Mouse (Mus musculus) G1E (cell line): ENCODE data around the gene Rex1bd. TPM values are rescaled to one million over a fixed set of nuclear protein-coding genes. Genes with fewer than 3 reads are reported as not detected.

Source experiments
- ATAC-seq: 2 replicates; pipeline ENCODE4 v1.8.0; 2016; ENCODE audit warnings: mild to moderate bottlenecking; ENCODE audit not compliant: insufficient number of reproducible peaks, poor library complexity, low FRiP score, severe bottlenecking; ENCODE audit errors: extremely low read depth
- DNase-seq: peaks from one replicate; pipeline ENCODE4 v3.0.0; 2012; ENCODE audit warnings: low spot score
- H3K27me3 ChIP-seq: 2 replicates; pipeline ENCODE4 v1.6.1; 2012; ENCODE audit warnings: mild to moderate bottlenecking, low read length, inconsistent platforms; ENCODE audit not compliant: insufficient read depth
- H3K36me3 ChIP-seq: replicated peaks from 2 replicates; pipeline ENCODE3; 2012; ENCODE audit warnings: mild to moderate bottlenecking, inconsistent platforms
- H3K4me1 ChIP-seq: 2 replicates; pipeline ENCODE4 v1.6.1; 2012; ENCODE audit warnings: low read depth, low read length, inconsistent platforms, mixed read lengths; ENCODE audit not compliant: insufficient read depth
- H3K4me3 ChIP-seq: 2 replicates; pipeline ENCODE4 v1.5.1; 2012; ENCODE audit warnings: low read depth, mild to moderate bottlenecking, inconsistent platforms, low read length, moderate library complexity, mixed read lengths
- H3K9me3 ChIP-seq: replicated peaks from 2 replicates; pipeline ENCODE4 v1.6.1; 2012; ENCODE audit warnings: inconsistent platforms
- CTCF ChIP-seq: IDR thresholded peaks from 2 replicates; pipeline ENCODE4 v1.5.1; 2012; ENCODE audit warnings: low read depth, low read length, inconsistent platforms, mixed read lengths
- GATA1 ChIP-seq: IDR thresholded peaks from 2 replicates; pipeline ENCODE4 v1.6.1; 2012; ENCODE audit warnings: borderline replicate concordance, low read length, inconsistent platforms, mixed read lengths
- GATA2 ChIP-seq: IDR thresholded peaks from 2 replicates; pipeline ENCODE4 v1.6.1; 2012; ENCODE audit warnings: low read depth, low read length, inconsistent platforms, borderline replicate concordance
- POLR2AphosphoS5 ChIP-seq: IDR thresholded peaks from 2 replicates; pipeline ENCODE4 v1.6.1; 2012; ENCODE audit warnings: low read depth, low read length, inconsistent platforms; ENCODE audit not compliant: insufficient replicate concordance
- TAL1 ChIP-seq: conservative IDR thresholded peaks from 2 replicates; pipeline ENCODE4 v1.6.1; 2012; ENCODE audit warnings: low read depth, low read length, inconsistent platforms, mixed read lengths
- polyA plus RNA-seq: library from polyadenylated mRNA; stranded (reverse); fragments of >175 nt; gene quantifications from 2 replicates; pipeline ENCODE4 v1.2.3, GENCODE M21; 2012
- total RNA-seq, 2 experiments: library from RNA; stranded (forward) in 1 of 2; stranded (reverse) in 1 of 2; fragments of 200-1000 nt in 1 of 2; fragments of >200 nt in 1 of 2; fragmentation: Nextera tagmentation in 1 of 2; gene quantifications; 2 replicates each; pipeline ENCODE4 v1.2.3; 2014 to 2017

Rex1bd gene
- total and polyA plus RNA-seq, 3 experiments, result 44.2 to 187 (median 86.9) TPM

GRCm38 (mm10) chr8:70476333-70477268 is 30.0 kb downstream of the Rex1bd start, which contains the start of gene Klhl26:
Gene Klhl26, minus strand, starts transcription at chr8:70476968.
- TF ChIP-seq TAL1, result no peak
- TF ChIP-seq GATA2, result no peak
- no peak for TF ChIP-seq CTCF
- TF ChIP-seq GATA1, result no peak
- TF ChIP-seq POLR2AphosphoS5, result no peak
- peaks cover 35% of the 10 kb centered on the region for H3K4me1 ChIP-seq
- H3K36me3 ChIP-seq, result peaks cover 31% of the 10 kb centered on the region
- DNase-seq (peak; percentile 95), ATAC-seq (peak; percentile 94)
- H3K9me3 ChIP-seq, result no peaks in the 10 kb centered on the region
- H3K27me3 ChIP-seq, result peaks cover 20% of the 10 kb centered on the region
- peak within 1 kb of the TSS; percentile 90 for H3K4me3 ChIP-seq

GRCm38 (mm10) chr8:70471856-70472255 is 34.7 kb downstream of the Rex1bd start:
- no peak for ATAC-seq
- H3K9me3 ChIP-seq, result no peaks in the 10 kb centered on the region
- TF ChIP-seq GATA1, result no peak
- no peak for TF ChIP-seq GATA2
- TF ChIP-seq TAL1, result no peak
- no peak for TF ChIP-seq CTCF
- TF ChIP-seq POLR2AphosphoS5, result no peak
- H3K27me3 ChIP-seq, result no peaks in the 10 kb centered on the region
- no peak overlapping the region for H3K4me3 ChIP-seq
- peaks cover 51% of the 10 kb centered on the region for H3K4me1 ChIP-seq
- peaks cover 77% of the 10 kb centered on the region for H3K36me3 ChIP-seq
- DNase-seq, result no peak

DNA sequence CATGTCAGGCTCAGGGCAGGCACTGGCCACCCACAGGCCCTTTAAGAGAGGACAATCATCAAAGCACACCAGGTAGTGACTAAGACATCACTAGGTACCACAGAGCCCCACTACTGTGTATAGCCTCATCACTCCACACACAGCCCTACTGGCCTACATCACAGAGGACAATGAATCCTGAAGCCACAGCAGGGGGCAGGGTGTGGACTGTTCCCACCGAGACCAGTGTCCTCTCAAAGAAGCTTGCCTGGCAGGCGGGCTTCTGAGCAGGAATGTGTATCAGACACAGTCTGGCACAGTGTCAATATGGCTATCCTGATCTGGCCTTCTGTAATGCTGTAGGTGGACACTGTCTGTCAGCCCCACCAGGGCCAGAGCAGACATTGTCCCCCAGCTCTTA is 36.6 kb downstream of the Rex1bd start:
- no peak for DNase-seq
- Histone ChIP-seq H3K27me3 (no peaks in the 10 kb centered on the region), H3K4me1 (peaks cover 39% of the 10 kb centered on the region), H3K4me3 (no peak overlapping the region; the same call in 1 of the 2 replicates), H3K36me3 (peaks cover 89% of the 10 kb centered on the region), H3K9me3 (no peaks in the 10 kb centered on the region)
- TF ChIP-seq CTCF (no peak), GATA1 (no peak), POLR2AphosphoS5 (no peak), TAL1 (no peak), GATA2 (no peak)
- ATAC-seq, result no peak

DNA sequence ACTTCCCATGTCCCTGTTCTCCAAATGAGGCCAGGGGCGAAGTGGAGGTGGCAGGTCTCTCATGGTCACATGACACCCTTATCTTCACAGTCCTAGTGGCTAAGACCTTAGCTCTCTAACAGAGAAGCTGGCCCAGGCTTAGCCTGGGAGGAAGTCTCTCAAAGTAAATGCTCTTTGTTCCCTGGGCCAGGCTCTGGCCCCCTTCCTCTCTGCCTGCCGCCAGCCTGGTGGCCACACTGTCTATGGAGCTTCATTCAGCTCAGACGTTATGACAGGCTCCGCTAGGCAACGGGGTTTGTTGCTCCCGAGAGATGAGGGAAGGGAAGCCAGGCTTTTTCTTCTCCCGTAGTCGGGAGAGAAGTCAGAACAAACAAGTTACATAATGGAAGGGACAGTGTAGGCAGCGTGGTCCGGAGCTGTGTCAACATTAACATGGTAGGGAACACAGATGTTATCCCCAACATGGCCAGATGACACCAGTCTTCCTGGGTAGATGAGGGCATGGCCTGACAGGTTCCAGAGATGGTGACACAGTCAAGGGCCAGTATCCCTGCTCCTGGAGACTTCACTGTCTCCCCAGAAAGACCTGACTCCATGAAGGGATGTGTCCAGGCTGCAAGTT is 37.1 kb downstream of the Rex1bd start:
- TF ChIP-seq CTCF, result no peak
- TF ChIP-seq POLR2AphosphoS5, result no peak
- peaks cover 93% of the 10 kb centered on the region for H3K36me3 ChIP-seq
- no peaks in the 10 kb centered on the region for H3K9me3 ChIP-seq
- no peak overlapping the region; the same call in 1 of the 2 replicates for H3K4me3 ChIP-seq
- H3K27me3 ChIP-seq, result no peaks in the 10 kb centered on the region
- DNase-seq (peak; percentile 44), ATAC-seq (peak; percentile 60)
- H3K4me1 ChIP-seq, result peaks cover 40% of the 10 kb centered on the region

DNA sequence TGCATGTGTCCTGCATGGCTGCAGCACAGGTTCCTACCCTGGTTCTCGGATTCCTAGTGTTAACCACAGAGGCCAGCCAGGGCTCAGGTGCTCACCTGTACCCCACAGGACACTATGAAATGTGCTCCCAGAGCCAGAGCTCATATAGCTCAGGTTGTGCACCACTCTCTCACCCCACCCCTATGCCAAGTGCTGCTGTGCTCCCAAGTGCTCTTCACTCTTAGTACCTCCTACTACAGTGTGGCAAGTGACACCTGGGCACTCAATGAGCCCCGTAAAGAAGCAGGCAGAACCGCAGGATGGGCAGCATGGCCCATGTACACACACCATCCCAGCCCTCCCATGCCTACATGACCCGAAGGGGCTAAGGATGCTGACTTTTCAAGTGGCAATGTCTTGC is 37.8 kb downstream of the Rex1bd start:
- Histone ChIP-seq H3K9me3 (no peaks in the 10 kb centered on the region), H3K36me3 (peaks cover 97% of the 10 kb centered on the region), H3K27me3 (no peaks in the 10 kb centered on the region), H3K4me1 (peaks cover 40% of the 10 kb centered on the region), H3K4me3 (no peak overlapping the region; the same call in 1 of the 2 replicates)
- ATAC-seq, result no peak
- TF ChIP-seq GATA2 (no peak), POLR2AphosphoS5 (no peak), GATA1 (no peak), TAL1 (no peak), CTCF (no peak)
- DNase-seq, result no peak

- ATAC-seq, result no peak
Measured at GRCm38 (mm10) chr8:70467907-70468306, 38.6 kb downstream of the Rex1bd start.

More at GRCm38 (mm10) chr8:70467907-70468306, 38.6 kb downstream of the Rex1bd start:
- Histone ChIP-seq H3K4me3 (no peak overlapping the region), H3K27me3 (no peaks in the 10 kb centered on the region), H3K36me3 (peaks cover 98% of the 10 kb centered on the region), H3K9me3 (no peaks in the 10 kb centered on the region), H3K4me1 (peaks cover 40% of the 10 kb centered on the region)
- TF ChIP-seq CTCF (no peak), TAL1 (no peak), POLR2AphosphoS5 (no peak), GATA1 (no peak), GATA2 (no peak)
- no peak for DNase-seq
